Mouse (Mus musculus) CH12.LX (cell line): Measurements from ENCODE around the gene Cblb.

Source experiments
- CTCF ChIP-seq, 2 experiments: IDR thresholded peaks in 1 of 2; conservative IDR thresholded peaks in 1 of 2; 2 replicates each; pipeline ENCODE4 v1.5.1; 2011 to 2012; ENCODE audit warnings: low read depth in 2 of 2, low read length in 2 of 2, improper control_type of control experiment in 1 of 2, inconsistent platforms in 1 of 2, mild to moderate bottlenecking in 1 of 2, moderate library complexity in 1 of 2
- EP300 ChIP-seq: IDR thresholded peaks from 2 replicates; pipeline ENCODE4 v1.6.1; 2011; ENCODE audit warnings: low read length, improper control_type of control experiment
- MAZ ChIP-seq: IDR thresholded peaks from 2 replicates; pipeline ENCODE4 v1.6.1; 2012; ENCODE audit warnings: low read depth, mild to moderate bottlenecking, inconsistent platforms, low read length, improper control_type of control experiment, moderate library complexity
- MYC ChIP-seq: IDR thresholded peaks from 2 replicates; pipeline ENCODE4 v1.6.1; 2011; ENCODE audit warnings: low read depth, mild to moderate bottlenecking, improper control_type of control experiment, low read length
- POLR2AphosphoS2 ChIP-seq: IDR thresholded peaks from 2 replicates; pipeline ENCODE4 v1.6.1; 2011; ENCODE audit warnings: low read depth, low read length, improper control_type of control experiment
- RAD21 ChIP-seq: IDR thresholded peaks from 2 replicates; pipeline ENCODE4 v1.6.1; 2011; ENCODE audit warnings: low read depth, mild to moderate bottlenecking, low read length, improper control_type of control experiment, moderate library complexity
- RCOR1 ChIP-seq: conservative IDR thresholded peaks from 2 replicates; pipeline ENCODE4 v1.6.1; 2012; ENCODE audit warnings: low read depth, mild to moderate bottlenecking, inconsistent platforms, low read length, improper control_type of control experiment
- USF1 ChIP-seq: IDR thresholded peaks from 2 replicates; pipeline ENCODE4 v1.6.1; 2014; ENCODE audit warnings: low read depth, mild to moderate bottlenecking, inconsistent platforms, low read length, improper control_type of control experiment
- ZNF384 ChIP-seq: IDR thresholded peaks from 2 replicates; pipeline ENCODE4 v1.6.1; 2012; ENCODE audit warnings: low read depth, low read length, improper control_type of control experiment, inconsistent platforms

DNA sequence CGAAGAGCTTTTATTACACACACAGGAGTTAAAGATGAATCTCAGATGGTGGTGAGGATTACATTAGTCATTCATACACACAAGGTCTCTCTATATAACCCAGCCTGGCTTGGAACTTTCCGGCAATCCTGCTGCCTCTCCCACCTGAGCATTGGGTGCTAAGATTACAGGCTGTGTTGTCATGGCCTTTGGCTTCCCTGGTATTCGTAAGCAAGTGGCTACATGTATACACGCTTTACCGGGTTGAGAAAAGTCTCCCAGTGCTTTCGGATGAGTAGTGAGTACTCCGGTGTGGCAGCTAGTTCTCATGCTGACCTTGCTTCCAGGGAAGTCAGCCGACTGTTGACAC lies 48.4 kb downstream of the Cblb start:
- TF ChIP-seq EP300 (no peak), MAZ (no peak), POLR2AphosphoS2 (no peak), RAD21 (no peak), MYC (no peak), CTCF (conservative IDR thresholded peaks at IDR 0.05 in 1 of 2, IDR thresholded peaks at IDR 0.05 in 1 of 2; ENCODE audit: low read depth in 2 of 2, low read length in 2 of 2) (no peak), RCOR1 (no peak), ZNF384 (no peak), USF1 (no peak)
